Mouse (Mus musculus) cortical plate, adult 2 months (tissue): ENCODE results near the gene Ypel4. TPM values are rescaled to one million over a fixed set of nuclear protein-coding genes. Genes with fewer than 3 reads are reported as not detected.

ENCODE experiments used
- H3K27ac ChIP-seq: fragments of 200-500 bp; 2 replicates; pipeline ENCODE4 v1.5.1; 2012; ENCODE audit warnings: low read length, control low read depth, inconsistent platforms; ENCODE audit not compliant: insufficient read depth
- H3K4me1 ChIP-seq: fragments of 200-500 bp; 2 replicates; pipeline ENCODE4 v1.6.1; 2011; ENCODE audit warnings: low read length; ENCODE audit not compliant: control insufficient read depth, insufficient read depth
- H3K4me3 ChIP-seq: fragments of 200-500 bp; 2 replicates; pipeline ENCODE4 v1.5.1; 2011; ENCODE audit warnings: mild to moderate bottlenecking, low read length, control low read depth; ENCODE audit not compliant: insufficient read depth
- CTCF ChIP-seq: fragments of 200-500 bp; IDR thresholded peaks from 2 replicates; pipeline ENCODE4 v1.5.1; 2011; ENCODE audit warnings: mild to moderate bottlenecking, control low read depth, low read length; ENCODE audit not compliant: insufficient read depth; ENCODE audit errors: extremely low read depth
- POLR2A ChIP-seq: fragments of 200-500 bp; IDR thresholded peaks from 2 replicates; pipeline ENCODE4 v1.6.1; 2011; ENCODE audit warnings: mild to moderate bottlenecking, low read length, control low read depth; ENCODE audit not compliant: insufficient read depth; ENCODE audit errors: extremely low read depth
- polyA plus RNA-seq: library from polyadenylated mRNA; depleted of rRNA; stranded (reverse); fragments of >200 nt; gene quantifications from 2 replicates; pipeline ENCODE4 v1.2.3, GENCODE M21; 2012; rRNA removed

The Ypel4 gene
- polyA plus RNA-seq, 1 experiment = 129 TPM

DNA sequence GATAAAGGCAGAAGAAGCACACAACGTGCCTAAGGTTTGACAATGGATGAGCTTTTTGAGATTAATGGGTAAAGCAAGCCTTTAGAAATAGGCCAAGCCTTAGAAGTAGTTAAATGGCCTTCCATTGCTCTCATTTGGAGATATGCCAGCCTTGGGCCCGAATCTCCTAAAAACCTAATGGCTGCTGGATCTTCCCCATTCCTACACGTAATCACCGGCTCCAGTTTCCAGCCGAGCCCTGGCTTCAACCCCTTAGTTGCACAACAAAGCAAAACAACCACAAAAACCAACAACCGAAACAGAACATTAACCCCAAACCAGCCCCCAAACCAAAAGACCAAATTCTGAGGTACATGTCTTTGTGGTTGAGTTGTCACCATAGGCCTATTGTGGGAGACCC lies 41.8 kb downstream of the Ypel4 start:
- Histone ChIP-seq H3K27ac (no peak overlapping the region), H3K4me3 (no peak overlapping the region)

DNA sequence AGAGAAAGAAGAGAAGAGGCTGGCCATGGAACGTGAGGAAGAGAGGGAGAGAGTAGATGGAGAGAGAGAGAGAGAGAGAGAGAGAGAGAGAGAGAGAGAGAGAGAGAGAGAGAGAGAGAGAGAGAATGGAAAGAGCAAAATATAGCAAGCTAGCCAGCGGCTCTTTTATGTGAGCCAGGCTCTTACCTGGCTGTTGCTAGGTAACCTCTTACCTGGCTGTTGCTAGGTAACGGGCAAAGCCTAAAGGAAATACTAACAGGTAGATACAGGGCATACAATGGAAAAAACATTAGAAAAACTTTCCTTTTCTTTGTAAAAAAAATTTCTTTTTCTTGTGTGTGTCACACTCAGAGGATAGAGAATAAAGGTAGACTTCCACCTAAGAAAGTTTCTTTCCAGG lies 43.8 kb downstream of the Ypel4 start:
- Histone ChIP-seq H3K4me1 (no peaks in the 10 kb centered on the region), H3K27ac (no peak overlapping the region), H3K4me3 (no peak overlapping the region)
- TF ChIP-seq CTCF = no peak
- TF ChIP-seq POLR2A = no peak

More for the DNA sequence above, 41.8 kb downstream of the Ypel4 start:
- H3K4me1 ChIP-seq = no peaks in the 10 kb centered on the region
- no peak for TF ChIP-seq CTCF
- TF ChIP-seq POLR2A = no peak

DNA sequence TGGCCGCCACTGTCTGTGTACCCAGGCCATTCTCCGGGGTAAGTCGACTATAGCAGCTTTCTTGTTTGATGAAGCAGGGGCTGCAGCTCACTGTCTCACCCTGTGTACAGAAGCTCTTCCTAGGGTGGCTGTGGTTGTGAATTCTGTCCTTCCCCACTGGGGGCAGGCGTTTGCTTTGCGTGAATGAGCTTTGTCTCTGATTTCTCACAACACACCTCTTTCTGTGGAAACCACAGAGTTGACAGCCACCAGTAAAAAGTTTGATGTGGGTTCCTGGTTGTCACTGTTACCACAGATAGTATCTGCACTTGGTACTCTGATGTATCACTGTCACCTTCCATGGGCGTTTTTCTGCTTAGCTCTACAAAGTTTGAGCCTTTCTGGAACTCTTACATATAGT lies 45.4 kb downstream of the Ypel4 start:
- no peak overlapping the region for H3K4me3 ChIP-seq
- H3K4me1 ChIP-seq = no peaks in the 10 kb centered on the region
- TF ChIP-seq POLR2A = no peak
- TF ChIP-seq CTCF = no peak
- no peak overlapping the region for H3K27ac ChIP-seq

DNA sequence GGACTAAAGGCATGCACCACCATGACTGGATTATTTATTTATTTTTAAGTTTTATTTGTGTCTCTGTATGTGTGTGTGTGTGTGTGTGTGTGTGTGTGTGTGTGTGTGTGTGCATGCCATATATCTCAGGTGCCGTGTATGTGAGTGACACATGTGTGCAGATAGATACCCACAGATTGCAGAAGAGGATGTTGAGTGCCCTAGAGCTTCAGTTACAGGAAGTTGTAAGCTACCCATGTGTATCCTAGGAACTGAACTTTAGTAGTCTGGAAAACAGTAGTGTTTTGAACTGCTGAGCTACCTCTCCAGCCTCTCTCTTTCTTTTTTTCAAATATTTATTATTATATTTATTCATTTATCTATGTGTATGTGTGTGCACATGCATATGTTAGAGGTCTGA lies 49.5 kb downstream of the Ypel4 start:
- Histone ChIP-seq H3K4me3 (no peak overlapping the region), H3K4me1 (no peaks in the 10 kb centered on the region), H3K27ac (no peak overlapping the region)
- TF ChIP-seq POLR2A = no peak
- no peak for TF ChIP-seq CTCF

DNA sequence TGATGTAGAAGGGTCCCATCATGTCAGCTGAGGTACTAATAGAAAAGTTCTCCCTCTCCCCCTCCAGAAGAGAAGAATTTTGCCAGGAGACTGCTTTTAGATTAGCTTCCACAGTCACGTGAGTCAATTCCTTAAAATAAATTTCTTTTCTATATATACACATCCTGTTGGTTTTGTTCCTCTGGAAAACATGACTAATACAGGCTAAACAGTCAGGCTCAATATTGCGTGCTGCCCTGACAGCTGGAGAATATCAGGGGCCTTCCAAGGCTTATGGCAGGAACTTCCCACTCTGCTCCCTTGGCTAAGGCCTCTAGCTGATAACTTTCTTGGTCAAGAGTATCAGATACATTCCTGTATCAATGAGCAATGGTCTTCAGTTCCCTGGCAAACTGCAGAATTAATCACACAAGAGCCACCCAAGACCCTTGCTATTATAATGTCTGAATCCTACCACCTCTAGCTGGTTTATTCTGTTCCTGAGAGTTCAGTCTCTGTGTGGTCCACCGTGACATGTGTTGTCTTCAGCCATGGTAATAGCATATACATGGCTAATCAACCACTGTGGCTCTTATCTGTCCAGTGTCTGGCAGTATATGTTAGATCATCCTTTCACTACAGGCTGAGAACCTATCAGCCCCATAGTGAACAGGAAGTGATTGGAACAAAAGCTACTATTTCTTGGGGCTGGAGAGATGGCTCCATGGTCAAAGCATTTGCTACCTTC lies 50.1 kb downstream of the Ypel4 start:
- no peak for TF ChIP-seq CTCF
- no peak for TF ChIP-seq POLR2A

More for the DNA sequence above, 50.1 kb downstream of the Ypel4 start:
- no peak overlapping the region for H3K27ac ChIP-seq
- no peaks in the 10 kb centered on the region for H3K4me1 ChIP-seq
- no peak overlapping the region for H3K4me3 ChIP-seq

Other genes starting within 250 kb of the Ypel4 start
- gene Ctnnd1, start 83.3 kb upstream of the Ypel4 start, polyA plus RNA-seq = 42.1 and 42.6 TPM in 2 replicates
- not detected in 2 replicates for gene Btbd18, start 75.0 kb upstream of the Ypel4 start, polyA plus RNA-seq
- 50.4 and 53.7 TPM in 2 replicates for gene Selenoh, start 63.3 kb upstream of the Ypel4 start, polyA plus RNA-seq
- gene Gm28635, start 56.0 kb upstream of the Ypel4 start, polyA plus RNA-seq = not detected in 2 replicates
- 26.8 and 28.2 TPM in 2 replicates for gene Med19, start 55.7 kb upstream of the Ypel4 start, polyA plus RNA-seq
- gene Tmx2, start 54.9 kb upstream of the Ypel4 start, polyA plus RNA-seq = 264 and 274 TPM in 2 replicates
- 27.5 and 29.7 TPM in 2 replicates for gene Zdhhc5, start 18.9 kb upstream of the Ypel4 start, polyA plus RNA-seq
- 9.0 and 10.0 TPM in 2 replicates for gene Clp1, start 6.7 kb upstream of the Ypel4 start, polyA plus RNA-seq
- gene Gm19426, start 9.6 kb downstream of the Ypel4 start, polyA plus RNA-seq = 1.4 and 2.0 TPM in 2 replicates
- gene Serping1, start 41.4 kb downstream of the Ypel4 start, polyA plus RNA-seq = 11.2 and 13.6 TPM in 2 replicates
- gene Ube2l6, start 64.8 kb downstream of the Ypel4 start, polyA plus RNA-seq = 9.4 and 12.1 TPM in 2 replicates
- not detected in 2 replicates for gene Smtnl1, start 88.6 kb downstream of the Ypel4 start, polyA plus RNA-seq
- 82.0 and 85.7 TPM in 2 replicates for gene Timm10, start 92.9 kb downstream of the Ypel4 start, polyA plus RNA-seq
- 0.13 and 0.52 TPM in 2 replicates for gene Slc43a1, start 104.8 kb downstream of the Ypel4 start, polyA plus RNA-seq
- 73.3 and 76.9 TPM in 2 replicates for gene Rtn4rl2, start 152.7 kb downstream of the Ypel4 start, polyA plus RNA-seq
- gene Slc43a3, start 202.5 kb downstream of the Ypel4 start, polyA plus RNA-seq = 0.68 and 0.92 TPM in 2 replicates
- 0.17 TPM in 1 of 2 replicates, not detected in the other for gene Prg2, start 246.4 kb downstream of the Ypel4 start, polyA plus RNA-seq